Mouse (Mus musculus) liver, adult 2 months (tissue): ENCODE results near the gene Irx1. TPM values are rescaled to one million over a fixed set of nuclear protein-coding genes. Genes with fewer than 3 reads are reported as not detected.

ENCODE experiments used
- DNase-seq: peaks from one replicate; pipeline ENCODE4 v3.0.0-alpha.2; 2011; ENCODE audit warnings: low read depth, low spot score; ENCODE audit errors: extremely low read depth
- H3K27ac ChIP-seq: fragments of 200-500 bp; replicated peaks from 2 replicates; pipeline ENCODE4 v1.5.1; 2012; ENCODE audit warnings: low read depth, mild to moderate bottlenecking, control low read depth, inconsistent platforms, low read length; ENCODE audit not compliant: insufficient read depth
- H3K27me3 ChIP-seq: fragments of 200-500 bp; 2 replicates; pipeline ENCODE4 v1.6.1; 2012; ENCODE audit warnings: mild to moderate bottlenecking, moderate library complexity, low read length, inconsistent platforms; ENCODE audit not compliant: control insufficient read depth, insufficient read depth
- H3K36me3 ChIP-seq: fragments of 200-500 bp; 2 replicates; pipeline ENCODE4 v1.6.1; 2012; ENCODE audit warnings: low read length, inconsistent platforms; ENCODE audit not compliant: control insufficient read depth, insufficient read depth
- H3K4me1 ChIP-seq: fragments of 200-500 bp; 2 replicates; pipeline ENCODE4 v1.6.1; 2011; ENCODE audit warnings: low read length; ENCODE audit not compliant: control insufficient read depth, insufficient read depth
- H3K4me3 ChIP-seq: fragments of 200-500 bp; 2 replicates; pipeline ENCODE4 v1.5.1; 2011; ENCODE audit warnings: low read depth, mild to moderate bottlenecking, control low read depth, low read length, moderate library complexity; ENCODE audit not compliant: insufficient read depth
- H3K79me2 ChIP-seq: fragments of 200-500 bp; 2 replicates; pipeline ENCODE4 v1.6.1; 2012; ENCODE audit warnings: inconsistent platforms, mild to moderate bottlenecking, low read length, moderate library complexity; ENCODE audit not compliant: control insufficient read depth, insufficient read depth
- H3K9ac ChIP-seq: fragments of 200-500 bp; 2 replicates; pipeline ENCODE4 v1.6.1; 2012; ENCODE audit warnings: low read depth, mild to moderate bottlenecking, control low read depth, inconsistent platforms, low read length
- CTCF ChIP-seq: fragments of 200-500 bp; IDR thresholded peaks from 2 replicates; pipeline ENCODE4 v1.5.1; 2011; ENCODE audit warnings: low read depth, low read length, control low read depth
- POLR2A ChIP-seq: fragments of 200-500 bp; IDR thresholded peaks from 2 replicates; pipeline ENCODE4 v1.6.1; 2011; ENCODE audit warnings: low read length, control low read depth; ENCODE audit not compliant: insufficient read depth; ENCODE audit errors: extremely low read depth
- WGBS: fragments of 180-500 bp; shearing (Covaris S2); methylation state at CpG from one replicate; pipeline ENCODE4 v1.1.7; 2018; 5-methylcytosine and 5-hydroxymethylcytosine counted together
- polyA plus RNA-seq: library from polyadenylated mRNA; depleted of rRNA; stranded (reverse); fragments of >200 nt; gene quantifications from 2 replicates; pipeline ENCODE4 v1.2.3, GENCODE M21; 2012; rRNA removed
- total RNA-seq: library from RNA; depleted of rRNA; stranded (reverse); fragments of >200 nt; gene quantifications from 2 replicates; pipeline ENCODE4 v1.2.3, GENCODE M21; 2014; rRNA removed

Gene Irx1
- total RNA-seq, result 0.18 and 0.40 TPM in 2 replicates
- polyA plus RNA-seq, result 0.29 and 0.47 TPM in 2 replicates

DNA sequence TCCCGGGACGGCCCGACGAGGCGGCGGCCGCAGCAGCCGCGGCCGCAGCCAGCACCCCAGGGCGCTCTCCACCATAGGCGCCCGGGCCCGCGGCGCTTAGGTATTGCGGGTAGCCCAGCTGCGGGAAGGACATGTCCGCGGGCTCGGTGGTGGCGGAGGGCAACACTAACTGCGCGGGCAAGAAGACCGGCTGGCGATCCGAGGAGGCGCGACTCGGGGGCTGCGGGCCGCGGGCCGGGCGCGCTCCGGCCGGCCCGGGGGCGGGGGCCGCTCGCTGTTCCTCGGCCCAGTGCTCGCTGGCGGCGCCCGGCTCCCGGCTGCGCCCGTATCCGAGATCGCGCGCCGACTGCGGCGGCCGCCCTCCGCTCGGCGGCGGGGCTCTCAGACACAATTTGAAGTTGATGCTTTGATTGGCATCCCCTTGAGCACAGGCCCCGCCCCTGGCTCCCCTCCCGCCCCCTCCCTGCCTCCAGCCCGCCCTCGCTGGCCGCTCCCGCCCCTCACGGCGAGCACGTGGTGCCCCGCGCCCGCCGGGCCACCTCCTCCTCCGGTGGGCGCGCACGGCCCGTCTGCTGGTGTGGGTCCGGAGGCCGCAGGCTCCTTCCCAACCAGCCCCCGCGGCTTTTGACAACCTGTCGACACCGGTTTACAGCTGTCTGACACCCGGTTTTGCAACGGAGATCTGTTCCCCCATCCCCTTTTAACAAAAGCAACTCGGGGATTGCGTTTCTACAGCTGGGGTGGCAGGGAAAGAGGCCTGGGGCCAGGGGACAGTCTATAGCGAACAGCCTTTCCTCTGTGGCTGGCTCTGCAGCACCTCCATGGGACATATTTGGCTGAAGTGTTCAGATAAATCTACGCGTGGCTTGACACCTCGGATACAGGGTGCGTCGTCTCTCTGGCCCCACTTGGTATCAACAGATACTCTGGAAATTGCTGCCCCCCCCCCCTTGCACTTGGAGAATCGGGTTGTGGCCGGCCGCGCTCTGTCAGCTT, at the start of gene Irx1:
Irx1 (minus strand) TSS at position 368 of the 996 bp plus-strand sequence.
- TF ChIP-seq POLR2A (no peak), CTCF (no peak)
- no peak for DNase-seq
- H3K4me3 ChIP-seq, result peak within 1 kb of the TSS; percentile 24; the same call in 1 of the 2 replicates
- H3K27ac ChIP-seq, result no peak within 1 kb of the TSS
- peaks cover 35% of the 10 kb centered on the region for H3K27me3 ChIP-seq
- WGBS, result 2% methylated on average over 99 of the region's 100 CpGs
- no peak within 1 kb of the TSS; the same call in 1 of the 2 replicates for H3K9ac ChIP-seq
- H3K79me2 ChIP-seq, result no peaks in the 10 kb centered on the region
- no peaks in the 10 kb centered on the region for H3K36me3 ChIP-seq
- H3K4me1 ChIP-seq, result peaks cover 2% of the 10 kb centered on the region; the same call in 1 of the 2 replicates

DNA sequence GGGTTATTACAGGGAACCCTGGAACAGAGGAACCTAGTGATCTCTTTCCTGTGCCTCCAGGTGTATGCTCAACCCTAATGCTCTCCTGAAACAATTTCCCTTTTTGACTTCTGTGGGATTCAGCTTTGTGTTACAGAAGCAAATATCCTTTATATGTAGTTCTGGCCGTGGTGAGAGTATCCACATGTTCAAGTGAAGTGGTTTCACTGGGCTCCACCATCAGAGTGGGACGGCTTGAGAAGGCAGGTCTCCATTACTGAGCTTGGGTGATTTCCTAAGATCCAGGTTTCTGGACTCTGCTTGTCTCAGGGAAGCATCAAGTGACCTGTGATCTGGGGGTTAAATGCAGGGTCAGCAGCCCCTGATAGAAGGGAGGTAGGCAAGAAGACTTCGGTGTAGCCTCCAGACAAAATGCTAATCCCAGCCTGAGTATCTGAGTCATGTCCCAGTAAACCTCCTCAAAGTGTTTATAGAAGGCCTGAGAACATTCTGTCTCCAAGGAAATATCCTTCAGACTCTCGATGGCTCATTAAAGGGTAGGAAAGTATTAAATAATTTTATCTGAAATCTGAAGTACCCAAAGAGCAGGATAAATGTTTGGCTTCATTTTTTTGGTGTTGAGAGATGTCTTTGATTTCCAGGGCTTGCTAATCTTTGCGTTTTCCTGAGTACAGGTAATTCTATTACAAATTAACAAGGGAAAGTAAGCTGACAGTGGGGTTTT, 16.6 kb upstream of the Irx1 start:
- no peak overlapping the region for H3K4me3 ChIP-seq
- H3K36me3 ChIP-seq, result no peaks in the 10 kb centered on the region
- WGBS, result 51% methylated on average over 5 of the region's 5 CpGs
- TF ChIP-seq POLR2A (no peak), CTCF (no peak)
- H3K27me3 ChIP-seq, result no peaks in the 10 kb centered on the region
- H3K27ac ChIP-seq, result no peak overlapping the region
- no peak for DNase-seq
- no peaks in the 10 kb centered on the region for H3K79me2 ChIP-seq
- no peak overlapping the region for H3K9ac ChIP-seq
- no peaks in the 10 kb centered on the region for H3K4me1 ChIP-seq

DNA sequence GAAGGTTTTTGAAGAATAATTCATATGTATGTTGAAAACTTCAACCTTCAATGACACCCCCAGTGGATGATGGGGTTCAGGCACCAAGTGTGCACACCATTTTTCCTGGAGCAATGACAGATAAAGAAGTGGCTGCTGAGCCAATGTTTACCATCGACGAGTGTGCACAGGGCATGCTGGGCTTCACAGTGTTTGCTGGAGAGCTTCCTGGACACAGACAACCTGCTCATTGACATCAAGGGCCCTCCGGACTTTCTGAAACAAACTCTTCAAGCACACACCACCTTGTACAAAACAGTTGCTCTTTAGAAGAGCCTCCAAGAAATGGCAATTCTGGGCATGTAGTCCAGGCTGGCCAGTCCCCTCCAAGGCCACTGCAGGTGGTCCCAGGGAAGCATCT, 12.2 kb upstream of the Irx1 start:
- WGBS, result 36% methylated on average over 3 of the region's 3 CpGs
- no peak for TF ChIP-seq POLR2A
- TF ChIP-seq CTCF, result no peak
- Histone ChIP-seq H3K9ac (no peak overlapping the region), H3K4me1 (no peaks in the 10 kb centered on the region), H3K4me3 (no peak overlapping the region), H3K79me2 (no peaks in the 10 kb centered on the region), H3K36me3 (no peaks in the 10 kb centered on the region), H3K27me3 (no peaks in the 10 kb centered on the region), H3K27ac (no peak overlapping the region)
- no peak for DNase-seq

- Histone ChIP-seq H3K27ac (no peak overlapping the region), H3K79me2 (no peaks in the 10 kb centered on the region), H3K36me3 (no peaks in the 10 kb centered on the region), H3K9ac (no peak overlapping the region), H3K4me3 (no peak overlapping the region), H3K4me1 (no peaks in the 10 kb centered on the region), H3K27me3 (peaks cover 12% of the 10 kb centered on the region)
- DNase-seq, result no peak
- no peak for TF ChIP-seq CTCF
- no peak for TF ChIP-seq POLR2A
- 2% methylated on average over 6 of the region's 6 CpGs for WGBS
These were observed 4.8 kb upstream of the Irx1 start for GRCm38 (mm10) chr13:71968286-71968685.

GRCm38 (mm10) chr13:71967341-71968250, 4.1 kb upstream of the Irx1 start:
- Histone ChIP-seq H3K36me3 (no peaks in the 10 kb centered on the region), H3K4me3 (no peak overlapping the region), H3K27me3 (peaks cover 19% of the 10 kb centered on the region), H3K4me1 (no peaks in the 10 kb centered on the region), H3K27ac (no peak overlapping the region), H3K79me2 (no peaks in the 10 kb centered on the region), H3K9ac (no peak overlapping the region)
- 4% methylated on average over 28 of the region's 28 CpGs for WGBS
- TF ChIP-seq CTCF, result no peak
- no peak for DNase-seq
